Mouse (Mus musculus): ENCODE data around the gene Tmem213. TPM values are rescaled to one million over a fixed set of nuclear protein-coding genes. Genes with fewer than 3 reads are reported as not detected.

The Tmem213 gene
- polyA plus RNA-seq, 1 experiment from 2014 or later = not detected

- Histone ChIP-seq H3K36me3 (ENCODE audit: control insufficient read depth, insufficient read depth, low read length) (peaks cover 6% of the 10 kb centered on the region), H3K27ac (ENCODE audit: low read depth, low read length) (no peak overlapping the region), H3K27me3 (replicated peaks; ENCODE audit: control insufficient read depth, insufficient read depth, low read length) (no peaks in the 10 kb centered on the region), H3K9ac (ENCODE audit: low read depth, low read length) (no peak overlapping the region), H3K4me1 (replicated peaks; ENCODE audit: control insufficient read depth, insufficient read depth, low read length) (no peaks in the 10 kb centered on the region), H3K9me3 (ENCODE audit: control insufficient read depth, low read length) (no peaks in the 10 kb centered on the region), H3K4me2 (no peak overlapping the region), H3K4me3 (ENCODE audit: low read depth, low read length) (no peak overlapping the region)
- DNase-seq (ENCODE audit: low spot score) (no peak), ATAC-seq (replicated peaks; ENCODE audit: low FRiP score) (no peak)
- 83% methylated on average over 8 of the region's 8 CpGs for WGBS
These were observed 25.9 kb downstream of the Tmem213 start for GRCm38 (mm10) chr6:38134806-38135559.

- Histone ChIP-seq H3K36me3 (ENCODE audit: control insufficient read depth, insufficient read depth, low read length) (no peaks in the 10 kb centered on the region; the same call in 1 of the 2 replicates), H3K4me2 (no peak overlapping the region), H3K9ac (ENCODE audit: low read depth, low read length) (no peak overlapping the region), H3K27ac (ENCODE audit: low read depth, low read length) (no peak overlapping the region), H3K27me3 (replicated peaks; ENCODE audit: control insufficient read depth, insufficient read depth, low read length) (no peaks in the 10 kb centered on the region), H3K9me3 (ENCODE audit: control insufficient read depth, low read length) (no peaks in the 10 kb centered on the region), H3K4me3 (ENCODE audit: low read depth, low read length) (no peak overlapping the region), H3K4me1 (replicated peaks; ENCODE audit: control insufficient read depth, insufficient read depth, low read length) (no peaks in the 10 kb centered on the region)
- WGBS = 80% methylated on average over 3 of the region's 3 CpGs
- no peak for DNase-seq (ENCODE audit: low spot score)
- ATAC-seq (replicated peaks; ENCODE audit: low FRiP score) = no peak
These were observed 30.0 kb downstream of the Tmem213 start for GRCm38 (mm10) chr6:38139086-38139485.

- H3K27ac ChIP-seq (ENCODE audit: low read depth, low read length) = no peak overlapping the region
- ATAC-seq (replicated peaks; ENCODE audit: low FRiP score) = no peak
- DNase-seq (ENCODE audit: low spot score) = no peak
- no peak overlapping the region for H3K9ac ChIP-seq (ENCODE audit: low read depth, low read length)
- no peak overlapping the region for H3K4me2 ChIP-seq
- 85% methylated on average over 9 of the region's 9 CpGs for WGBS
- no peaks in the 10 kb centered on the region for H3K9me3 ChIP-seq (ENCODE audit: control insufficient read depth, low read length)
- no peaks in the 10 kb centered on the region for H3K27me3 ChIP-seq (replicated peaks; ENCODE audit: control insufficient read depth, insufficient read depth, low read length)
- H3K36me3 ChIP-seq (ENCODE audit: control insufficient read depth, insufficient read depth, low read length) = no peaks in the 10 kb centered on the region; the same call in 1 of the 2 replicates
- H3K4me3 ChIP-seq (ENCODE audit: low read depth, low read length) = no peak overlapping the region
- no peaks in the 10 kb centered on the region for H3K4me1 ChIP-seq (replicated peaks; ENCODE audit: control insufficient read depth, insufficient read depth, low read length)
These were observed 31.3 kb downstream of the Tmem213 start for GRCm38 (mm10) chr6:38140402-38140801.

- Histone ChIP-seq H3K4me1 (replicated peaks; ENCODE audit: control insufficient read depth, insufficient read depth, low read length) (0 out of 2 replicates have a peak, but pooled peaks cover 3% of the 10 kb centered on the region), H3K9me3 (ENCODE audit: control insufficient read depth, low read length) (no peaks in the 10 kb centered on the region), H3K9ac (ENCODE audit: low read depth, low read length) (no peak overlapping the region), H3K4me2 (no peak overlapping the region), H3K27me3 (replicated peaks; ENCODE audit: control insufficient read depth, insufficient read depth, low read length) (no peaks in the 10 kb centered on the region), H3K36me3 (ENCODE audit: control insufficient read depth, insufficient read depth, low read length) (no peaks in the 10 kb centered on the region; the same call in 1 of the 2 replicates), H3K4me3 (ENCODE audit: low read depth, low read length) (no peak overlapping the region), H3K27ac (ENCODE audit: low read depth, low read length) (peak overlapping the region; percentile 54; the same call in 1 of the 2 replicates)
- DNase-seq (ENCODE audit: low spot score) (no peak), ATAC-seq (replicated peaks; ENCODE audit: low FRiP score) (no peak)
- WGBS = 74% methylated on average over 9 of the region's 9 CpGs
These were observed 35.3 kb downstream of the Tmem213 start for GRCm38 (mm10) chr6:38144161-38144998.

GRCm38 (mm10) chr6:38145463-38146065, 36.5 kb downstream of the Tmem213 start:
- DNase-seq (ENCODE audit: low spot score) = no peak
- Histone ChIP-seq H3K27ac (ENCODE audit: low read depth, low read length) (no peak overlapping the region), H3K36me3 (ENCODE audit: control insufficient read depth, insufficient read depth, low read length) (no peaks in the 10 kb centered on the region; the same call in 1 of the 2 replicates), H3K9me3 (ENCODE audit: control insufficient read depth, low read length) (no peaks in the 10 kb centered on the region), H3K4me1 (replicated peaks; ENCODE audit: control insufficient read depth, insufficient read depth, low read length) (0 out of 2 replicates have a peak, but pooled peaks cover 3% of the 10 kb centered on the region), H3K4me2 (no peak overlapping the region), H3K27me3 (replicated peaks; ENCODE audit: control insufficient read depth, insufficient read depth, low read length) (no peaks in the 10 kb centered on the region), H3K9ac (ENCODE audit: low read depth, low read length) (no peak overlapping the region), H3K4me3 (ENCODE audit: low read depth, low read length) (no peak overlapping the region)
- ATAC-seq (replicated peaks; ENCODE audit: low FRiP score) = no peak
- WGBS = 81% methylated on average over 8 of the region's 8 CpGs

GRCm38 (mm10) chr6:38147301-38147700, 38.2 kb downstream of the Tmem213 start:
- H3K9ac ChIP-seq (ENCODE audit: low read depth, low read length) = no peak overlapping the region
- 84% methylated on average over 5 of the region's 5 CpGs for WGBS
- no peak for DNase-seq (ENCODE audit: low spot score)

GRCm38 (mm10) chr6:38148626-38149025, 39.6 kb downstream of the Tmem213 start:
- Histone ChIP-seq H3K27ac (ENCODE audit: low read depth, low read length) (no peak overlapping the region), H3K9me3 (ENCODE audit: control insufficient read depth, low read length) (no peaks in the 10 kb centered on the region)
- ATAC-seq (replicated peaks; ENCODE audit: low FRiP score) = no peak

More at GRCm38 (mm10) chr6:38147301-38147700, 38.2 kb downstream of the Tmem213 start:
- Histone ChIP-seq H3K36me3 (ENCODE audit: control insufficient read depth, insufficient read depth, low read length) (no peaks in the 10 kb centered on the region; the same call in 1 of the 2 replicates), H3K27me3 (replicated peaks; ENCODE audit: control insufficient read depth, insufficient read depth, low read length) (no peaks in the 10 kb centered on the region), H3K4me1 (replicated peaks; ENCODE audit: control insufficient read depth, insufficient read depth, low read length) (peaks cover 3% of the 10 kb centered on the region; the same call in 1 of the 2 replicates), H3K27ac (ENCODE audit: low read depth, low read length) (no peak overlapping the region), H3K4me3 (ENCODE audit: low read depth, low read length) (no peak overlapping the region), H3K4me2 (no peak overlapping the region), H3K9me3 (ENCODE audit: control insufficient read depth, low read length) (no peaks in the 10 kb centered on the region)
- no peak for ATAC-seq (replicated peaks; ENCODE audit: low FRiP score)

GRCm38 (mm10) chr6:38149483-38149882, 40.4 kb downstream of the Tmem213 start:
- WGBS = 87% methylated on average over 19 of the region's 19 CpGs
- DNase-seq (ENCODE audit: low spot score) (no peak), ATAC-seq (replicated peaks; ENCODE audit: low FRiP score) (no peak)
- Histone ChIP-seq H3K27ac (ENCODE audit: low read depth, low read length) (no peak overlapping the region), H3K36me3 (ENCODE audit: control insufficient read depth, insufficient read depth, low read length) (no peaks in the 10 kb centered on the region), H3K4me3 (ENCODE audit: low read depth, low read length) (no peak overlapping the region), H3K4me1 (replicated peaks; ENCODE audit: control insufficient read depth, insufficient read depth, low read length) (peaks cover 3% of the 10 kb centered on the region; the same call in 1 of the 2 replicates), H3K27me3 (replicated peaks; ENCODE audit: control insufficient read depth, insufficient read depth, low read length) (no peaks in the 10 kb centered on the region), H3K9me3 (ENCODE audit: control insufficient read depth, low read length) (no peaks in the 10 kb centered on the region), H3K4me2 (no peak overlapping the region), H3K9ac (ENCODE audit: low read depth, low read length) (no peak overlapping the region)

More at GRCm38 (mm10) chr6:38148626-38149025, 39.6 kb downstream of the Tmem213 start:
- no peak overlapping the region for H3K4me2 ChIP-seq
- H3K36me3 ChIP-seq (ENCODE audit: control insufficient read depth, insufficient read depth, low read length) = no peaks in the 10 kb centered on the region
- WGBS = 85% methylated on average over 10 of the region's 10 CpGs
- no peak overlapping the region for H3K9ac ChIP-seq (ENCODE audit: low read depth, low read length)
- DNase-seq (ENCODE audit: low spot score) = no peak
- no peaks in the 10 kb centered on the region for H3K27me3 ChIP-seq (replicated peaks; ENCODE audit: control insufficient read depth, insufficient read depth, low read length)
- peaks cover 3% of the 10 kb centered on the region; the same call in 1 of the 2 replicates for H3K4me1 ChIP-seq (replicated peaks; ENCODE audit: control insufficient read depth, insufficient read depth, low read length)
- no peak overlapping the region for H3K4me3 ChIP-seq (ENCODE audit: low read depth, low read length)
